Mouse (Mus musculus): ENCODE results near the gene Acin1.

DNA sequence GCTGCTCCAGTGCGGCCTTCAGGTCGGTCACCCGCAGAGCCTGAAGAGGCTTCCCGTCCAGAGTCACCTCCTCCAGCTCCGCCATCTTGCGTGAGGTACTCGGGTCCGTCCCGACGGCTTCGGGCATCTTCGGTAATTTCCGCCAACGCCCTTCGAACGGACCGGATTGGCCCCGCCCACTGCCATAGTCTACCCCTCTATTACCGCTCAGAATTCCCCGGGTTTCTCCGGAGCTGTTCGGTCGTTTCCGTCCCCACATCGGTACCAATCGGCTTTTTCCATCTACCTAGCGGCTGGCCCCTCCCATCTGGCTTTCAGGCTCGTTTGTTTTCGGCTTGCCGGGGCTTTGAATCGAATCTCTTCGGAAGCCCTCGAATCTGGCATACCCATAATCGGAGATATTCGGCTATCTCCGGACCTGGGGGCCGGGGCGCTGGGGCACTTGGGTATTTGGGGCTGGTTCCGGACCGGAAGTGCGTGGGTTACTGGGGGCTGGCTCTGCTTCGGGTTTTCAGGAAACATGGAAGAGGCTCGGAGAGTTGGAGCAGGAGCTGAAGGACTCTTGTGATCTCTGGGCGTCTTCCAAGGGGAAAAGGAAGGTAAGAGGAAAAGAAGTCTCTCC, at the start of gene Acin1:
- TF ChIP-seq CTCF (IDR thresholded peaks at IDR 0.05; ENCODE audit: control insufficient read depth, insufficient read depth, low read length) = no peak
- peak; percentile 92 for TF ChIP-seq POLR2A (IDR thresholded peaks at IDR 0.05; ENCODE audit: borderline replicate concordance, control insufficient read depth, low read depth, low read length)
